Mouse (Mus musculus): ENCODE measurements around the gene C8g. TPM values are rescaled to one million over a fixed set of nuclear protein-coding genes. Genes with fewer than 3 reads are reported as not detected.

Gene C8g
- polyA plus RNA-seq, 1 experiment from 2014 or later: 5.5 TPM

- ATAC-seq (ENCODE audit: low FRiP score, low TSS enrichment): no peak
- WGBS: 91% methylated on average over 8 of the region's 8 CpGs
Observed at GRCm38 (mm10) chr2:25450853-25451647, 50.5 kb downstream of the C8g start.

More at GRCm38 (mm10) chr2:25450853-25451647, 50.5 kb downstream of the C8g start:
- Histone ChIP-seq H3K9me3 (ENCODE audit: control insufficient read depth, low read length) (no peaks in the 10 kb centered on the region), H3K36me3 (ENCODE audit: control insufficient read depth, insufficient read depth, low read length) (peaks cover 35% of the 10 kb centered on the region), H3K27ac (replicated peaks; ENCODE audit: low read depth, low read length) (no peak overlapping the region), H3K27me3 (ENCODE audit: control insufficient read depth, insufficient read depth, low read length) (no peaks in the 10 kb centered on the region), H3K9ac (replicated peaks; ENCODE audit: low read length) (no peak overlapping the region), H3K4me2 (ENCODE audit: low read length) (no peak overlapping the region), H3K4me3 (replicated peaks; ENCODE audit: low read depth, low read length) (no peak overlapping the region), H3K4me1 (ENCODE audit: control insufficient read depth, insufficient read depth, low read length) (no peaks in the 10 kb centered on the region)
- DNase-seq: no peak

Other genes starting within 250 kb of the C8g start
- 11.3 and 12.9 TPM in 2 replicates for gene Tmem203, start 246.3 kb downstream of the C8g start, polyA plus RNA-seq (2014; fragmentation: Nextera tagmentation; extraction: Ambion mirVana)
- 13.1 and 13.3 TPM in 2 replicates for gene Tprn, start 239.1 kb downstream of the C8g start, polyA plus RNA-seq (2014; fragmentation: Nextera tagmentation; extraction: Ambion mirVana)
- gene Ssna1, start 229.3 kb downstream of the C8g start, polyA plus RNA-seq (2014; fragmentation: Nextera tagmentation; extraction: Ambion mirVana): 196 TPM in 2 replicates
- 112 and 117 TPM in 2 replicates for gene Anapc2, start 229.2 kb downstream of the C8g start, polyA plus RNA-seq (2014; fragmentation: Nextera tagmentation; extraction: Ambion mirVana)
- gene Tmem210, start 213.6 kb downstream of the C8g start, polyA plus RNA-seq (2014; fragmentation: Nextera tagmentation; extraction: Ambion mirVana): not detected in 2 replicates
- gene Lrrc26, start 211.8 kb downstream of the C8g start, polyA plus RNA-seq (2014; fragmentation: Nextera tagmentation; extraction: Ambion mirVana): 0.30 TPM in 1 of 2 replicates, not detected in the other
- 40.5 and 41.3 TPM in 2 replicates for gene Grin1, start 182.5 kb downstream of the C8g start, polyA plus RNA-seq (2014; fragmentation: Nextera tagmentation; extraction: Ambion mirVana)
- gene Man1b1, start 169.4 kb downstream of the C8g start, polyA plus RNA-seq (2014; fragmentation: Nextera tagmentation; extraction: Ambion mirVana): 71.2 and 78.7 TPM in 2 replicates
- 19.2 and 19.8 TPM in 2 replicates for gene Dpp7, start 145.4 kb downstream of the C8g start, polyA plus RNA-seq (2014; fragmentation: Nextera tagmentation; extraction: Ambion mirVana)
- gene Uap1l1, start 136.0 kb downstream of the C8g start, polyA plus RNA-seq (2014; fragmentation: Nextera tagmentation; extraction: Ambion mirVana): 2.6 and 5.3 TPM in 2 replicates
- gene Sapcd2, start 129.4 kb downstream of the C8g start, polyA plus RNA-seq (2014; fragmentation: Nextera tagmentation; extraction: Ambion mirVana): 13.0 and 15.4 TPM in 2 replicates
- 2.0 and 2.1 TPM in 2 replicates for gene Entpd2, start 105.8 kb downstream of the C8g start, polyA plus RNA-seq (2014; fragmentation: Nextera tagmentation; extraction: Ambion mirVana)
- 374 and 422 TPM in 2 replicates for gene Npdc1, start 102.4 kb downstream of the C8g start, polyA plus RNA-seq (2014; fragmentation: Nextera tagmentation; extraction: Ambion mirVana)
- 0.17 and 0.26 TPM in 2 replicates for gene Fut7, start 78.5 kb downstream of the C8g start, polyA plus RNA-seq (2014; fragmentation: Nextera tagmentation; extraction: Ambion mirVana)
- 16.9 and 17.7 TPM in 2 replicates for gene Abca2, start 73.0 kb downstream of the C8g start, polyA plus RNA-seq (2014; fragmentation: Nextera tagmentation; extraction: Ambion mirVana)
- 1.7 and 1.9 TPM in 2 replicates for gene Clic3, start 44.9 kb downstream of the C8g start, polyA plus RNA-seq (2014; fragmentation: Nextera tagmentation; extraction: Ambion mirVana)
- gene Paxx, start 40.6 kb downstream of the C8g start, polyA plus RNA-seq (2014; fragmentation: Nextera tagmentation; extraction: Ambion mirVana): 95.4 and 126 TPM in 2 replicates
- 3.7 and 71.9 TPM in 2 replicates for gene Ptgds, start 31.7 kb downstream of the C8g start, polyA plus RNA-seq (2014; fragmentation: Nextera tagmentation; extraction: Ambion mirVana)
- gene Lcn12, start 7.8 kb downstream of the C8g start, polyA plus RNA-seq (2014; fragmentation: Nextera tagmentation; extraction: Ambion mirVana): not detected in 2 replicates
- gene Fbxw5, start 969 bp downstream of the C8g start, polyA plus RNA-seq (2014; fragmentation: Nextera tagmentation; extraction: Ambion mirVana): 110 and 117 TPM in 2 replicates
- gene Traf2, start 45.2 kb upstream of the C8g start, polyA plus RNA-seq (2014; fragmentation: Nextera tagmentation; extraction: Ambion mirVana): 17.3 and 19.2 TPM in 2 replicates
- 318 and 409 TPM in 2 replicates for gene Edf1, start 56.1 kb upstream of the C8g start, polyA plus RNA-seq (2014; fragmentation: Nextera tagmentation; extraction: Ambion mirVana)
- 2.1 and 3.9 TPM in 2 replicates for gene Mamdc4, start 73.1 kb upstream of the C8g start, polyA plus RNA-seq (2014; fragmentation: Nextera tagmentation; extraction: Ambion mirVana)
- 167 and 206 TPM in 2 replicates for gene Phpt1, start 73.5 kb upstream of the C8g start, polyA plus RNA-seq (2014; fragmentation: Nextera tagmentation; extraction: Ambion mirVana)
- 8.8 and 9.2 TPM in 2 replicates for gene Ajm1, start 80.0 kb upstream of the C8g start, polyA plus RNA-seq (2014; fragmentation: Nextera tagmentation; extraction: Ambion mirVana)
- 60.9 and 62.6 TPM in 2 replicates for gene Rabl6, start 106.8 kb upstream of the C8g start, polyA plus RNA-seq (2014; fragmentation: Nextera tagmentation; extraction: Ambion mirVana)
- 0.28 and 0.33 TPM in 2 replicates for gene Ccdc183, start 116.0 kb upstream of the C8g start, polyA plus RNA-seq (2014; fragmentation: Nextera tagmentation; extraction: Ambion mirVana)
- gene Tmem141, start 120.3 kb upstream of the C8g start, polyA plus RNA-seq (2014; fragmentation: Nextera tagmentation; extraction: Ambion mirVana): 38.4 and 46.5 TPM in 2 replicates
- 2.8 TPM in 1 of 2 replicates, not detected in the other for gene Fcna, start 126.3 kb upstream of the C8g start, polyA plus RNA-seq (2014; fragmentation: Nextera tagmentation; extraction: Ambion mirVana)
- not detected in 2 replicates for gene Lcn8, start 151.4 kb upstream of the C8g start, polyA plus RNA-seq (2014; fragmentation: Nextera tagmentation; extraction: Ambion mirVana)
- not detected in 2 replicates for gene Lcn5, start 156.2 kb upstream of the C8g start, polyA plus RNA-seq (2014; fragmentation: Nextera tagmentation; extraction: Ambion mirVana)
- not detected in 2 replicates for gene Lcn6, start 175.1 kb upstream of the C8g start, polyA plus RNA-seq (2014; fragmentation: Nextera tagmentation; extraction: Ambion mirVana)
- not detected in 2 replicates for gene Lcn10, start 181.0 kb upstream of the C8g start, polyA plus RNA-seq (2014; fragmentation: Nextera tagmentation; extraction: Ambion mirVana)
- not detected in 2 replicates for gene Obp2a, start 198.3 kb upstream of the C8g start, polyA plus RNA-seq (2014; fragmentation: Nextera tagmentation; extraction: Ambion mirVana)
- gene Bmyc, start 205.0 kb upstream of the C8g start, polyA plus RNA-seq (2014; fragmentation: Nextera tagmentation; extraction: Ambion mirVana): 114 and 151 TPM in 2 replicates
- gene Obp2b, start 235.3 kb upstream of the C8g start, polyA plus RNA-seq (2014; fragmentation: Nextera tagmentation; extraction: Ambion mirVana): not detected in 2 replicates

Data from midbrain, embryonic 14.5 days (tissue).